Mouse (Mus musculus) 3134 (cell line): ENCODE data around the gene Bcl2l12.

ENCODE experiments used
- DNase-seq: peaks from one replicate; pipeline ENCODE4 v3.0.0-alpha.2; 2011; ENCODE audit warnings: low spot score; ENCODE audit not compliant: insufficient read length; ENCODE audit errors: extremely low read depth

Bcl2l12 gene

DNA sequence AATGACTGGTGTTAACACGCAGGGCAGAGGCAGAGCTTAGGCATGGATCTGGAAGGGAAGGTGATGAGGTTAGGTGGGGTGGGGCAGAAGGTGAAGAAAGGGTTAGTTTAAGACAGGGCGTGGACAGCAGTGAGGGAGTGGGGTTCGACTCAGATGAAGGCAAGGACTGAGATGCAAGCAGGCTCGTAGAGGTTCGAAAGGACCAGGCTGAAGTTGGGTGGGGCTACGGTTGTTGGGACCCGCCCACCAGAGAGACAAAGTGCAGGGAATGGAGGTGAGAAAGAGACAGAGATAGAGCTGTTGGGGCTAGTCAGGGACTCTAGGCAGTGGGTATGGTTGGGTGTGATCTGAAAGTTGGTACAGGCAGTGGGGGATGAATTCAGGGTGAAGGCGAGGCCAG lies 36.2 kb downstream of the Bcl2l12 start:
- no peak for DNase-seq

DNA sequence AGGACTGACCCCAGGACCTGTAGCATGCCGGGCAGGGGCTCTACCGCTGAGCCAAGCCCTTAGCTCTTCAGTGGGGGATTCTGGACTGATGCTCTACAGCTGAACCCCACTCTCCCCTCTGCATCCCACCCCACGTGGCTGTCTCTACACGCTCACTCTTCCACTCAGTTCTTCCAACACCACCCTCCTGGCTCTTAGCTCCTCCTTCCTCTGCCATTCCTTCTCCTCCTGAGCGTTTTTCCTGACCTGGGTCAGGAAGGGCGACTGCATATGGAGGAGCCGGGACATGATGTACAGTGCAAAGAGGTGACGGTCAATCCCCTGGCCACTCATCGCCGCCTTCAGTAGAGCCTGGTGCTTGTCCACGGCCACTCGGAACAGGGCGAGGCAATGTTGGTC lies 38.0 kb downstream of the Bcl2l12 start:
- no peak for DNase-seq

DNA sequence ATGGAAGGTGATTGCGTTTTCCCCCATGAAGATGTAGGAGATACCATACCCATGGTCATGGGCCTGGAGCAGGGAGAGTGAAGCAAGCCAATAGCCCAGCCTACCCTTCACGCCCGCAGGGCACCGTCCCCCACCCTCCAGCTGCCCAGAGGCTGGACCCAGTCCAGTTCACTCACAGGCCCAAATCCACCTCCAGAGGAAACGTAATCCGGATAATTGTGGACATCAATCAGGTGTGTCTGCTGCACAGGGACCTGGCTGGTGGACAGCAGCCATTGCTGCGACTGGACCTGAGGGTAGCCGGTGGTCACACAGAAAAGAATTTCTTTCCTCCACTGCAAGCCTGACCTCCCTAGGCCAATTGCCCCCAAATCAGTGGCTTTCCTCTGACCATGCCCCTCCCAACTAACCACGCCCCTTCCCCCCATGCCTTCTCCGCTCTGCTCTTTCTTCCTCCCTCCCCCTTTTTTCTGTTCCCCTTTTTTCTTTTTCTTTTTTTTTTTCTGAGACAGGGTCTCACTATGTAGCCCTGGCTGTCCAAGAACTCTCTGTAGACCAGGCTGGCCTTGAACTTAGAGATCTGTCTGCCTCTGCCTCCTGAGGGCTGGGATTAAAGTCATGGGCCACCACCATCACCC lies 38.5 kb downstream of the Bcl2l12 start:
- no peak for DNase-seq

DNA sequence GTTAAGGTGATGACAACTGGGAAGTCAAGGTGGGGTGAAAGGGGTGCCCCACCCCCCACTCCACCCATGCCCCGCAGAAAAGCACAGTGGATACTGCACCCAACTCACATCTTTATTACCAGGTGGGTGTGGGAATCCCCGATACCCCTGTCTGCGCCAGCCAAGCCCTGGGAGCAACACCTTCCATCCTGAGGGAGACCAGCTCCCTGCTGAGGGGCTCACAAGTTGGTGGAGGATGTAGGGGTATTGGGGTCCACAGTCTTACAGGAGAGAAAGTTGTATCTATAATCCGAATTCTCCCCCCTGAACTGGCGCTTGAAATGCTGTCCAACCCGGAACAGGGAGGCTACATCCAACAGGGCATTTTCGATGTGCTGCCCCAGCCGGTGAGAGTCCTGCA lies 39.2 kb downstream of the Bcl2l12 start:
- DNase-seq = no peak

DNA sequence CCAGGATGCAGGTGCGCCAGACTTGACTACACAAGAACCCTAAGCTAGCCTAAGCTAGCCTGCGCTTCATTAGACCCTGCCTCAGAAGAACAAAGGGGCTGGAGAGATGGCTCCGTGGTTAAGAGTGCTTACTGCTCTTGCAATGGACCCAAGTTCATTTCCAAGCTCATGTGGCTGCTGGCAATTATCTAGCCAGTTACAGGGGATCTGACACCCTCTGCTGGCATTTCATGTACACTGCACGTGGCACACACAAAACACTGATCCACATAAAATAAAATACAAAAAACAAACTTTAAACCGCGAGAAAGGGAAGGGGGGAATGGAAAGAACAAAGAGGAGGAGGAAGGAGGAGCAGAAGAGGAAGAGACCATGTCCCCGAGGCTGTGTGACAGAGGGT lies 40.3 kb downstream of the Bcl2l12 start:
- no peak for DNase-seq

DNA sequence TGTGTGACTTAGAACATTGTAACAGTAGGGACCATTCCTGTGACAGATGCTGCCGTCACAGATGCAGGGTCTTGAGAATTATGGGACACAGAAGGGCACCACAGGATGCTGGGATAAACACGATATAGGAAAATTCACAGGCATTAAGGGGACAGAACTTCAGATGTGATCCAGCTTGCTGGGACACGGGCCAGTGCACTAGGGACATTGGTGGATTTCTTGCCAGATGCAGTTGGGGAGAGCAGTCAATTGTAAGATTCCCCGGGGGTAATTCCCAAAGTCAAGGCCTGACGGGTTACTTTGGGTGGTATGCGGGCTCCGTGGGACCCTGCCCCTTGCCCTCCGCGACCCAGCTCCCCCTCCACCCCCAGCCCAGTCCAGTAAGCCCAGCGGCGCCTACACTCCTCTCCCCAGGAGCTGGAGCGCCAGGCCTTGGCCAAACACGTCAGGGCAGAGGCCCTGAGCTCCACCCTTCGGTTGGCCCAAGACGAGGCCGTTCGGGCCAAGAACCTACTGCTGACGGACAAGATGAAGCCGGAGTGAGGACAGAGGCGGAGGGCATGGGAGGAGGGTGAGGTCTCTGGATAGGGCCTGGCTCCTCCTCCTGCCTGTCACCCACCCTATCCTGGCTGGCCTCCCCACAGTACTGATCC lies 41.2 kb downstream of the Bcl2l12 start:
- DNase-seq = peak; percentile 66

DNA sequence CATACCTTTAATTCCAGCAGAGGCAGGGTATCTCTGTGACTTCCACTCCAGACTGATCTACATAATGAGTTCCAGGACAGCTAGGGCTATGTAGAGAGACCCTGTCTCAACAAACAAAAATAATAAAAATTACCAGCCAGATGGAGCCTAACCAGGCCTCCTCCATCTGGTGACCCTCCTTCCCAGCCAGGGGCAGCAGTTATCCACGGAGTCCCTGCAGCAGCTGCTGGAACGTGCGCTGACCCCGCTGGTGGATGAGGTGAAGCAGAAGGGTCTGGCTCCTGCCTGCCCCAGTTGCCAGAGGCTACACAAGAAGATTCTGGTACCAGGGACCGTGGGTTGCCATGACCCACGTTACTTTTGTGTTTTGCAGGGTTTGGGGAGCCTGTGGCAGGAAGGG lies 42.2 kb downstream of the Bcl2l12 start:
- no peak for DNase-seq

DNA sequence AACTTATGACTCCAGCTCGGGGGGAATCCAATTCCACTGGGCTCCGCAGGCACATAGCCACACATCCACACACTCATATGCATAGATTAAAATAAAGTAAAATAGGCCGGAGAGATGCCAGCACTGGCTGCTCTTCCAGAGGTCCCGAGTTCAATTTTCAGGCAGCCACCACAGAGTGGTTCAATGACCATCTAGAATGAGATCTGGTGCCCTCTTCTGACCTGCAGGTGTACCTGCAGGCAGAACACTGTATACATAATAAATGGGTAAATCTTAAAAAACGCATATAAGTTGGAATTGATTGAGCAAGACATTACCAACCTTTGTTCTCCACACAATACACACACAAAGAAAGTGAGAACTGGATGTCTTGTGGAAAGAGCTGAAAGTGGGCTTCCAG lies 42.9 kb downstream of the Bcl2l12 start:
- DNase-seq = no peak

DNA sequence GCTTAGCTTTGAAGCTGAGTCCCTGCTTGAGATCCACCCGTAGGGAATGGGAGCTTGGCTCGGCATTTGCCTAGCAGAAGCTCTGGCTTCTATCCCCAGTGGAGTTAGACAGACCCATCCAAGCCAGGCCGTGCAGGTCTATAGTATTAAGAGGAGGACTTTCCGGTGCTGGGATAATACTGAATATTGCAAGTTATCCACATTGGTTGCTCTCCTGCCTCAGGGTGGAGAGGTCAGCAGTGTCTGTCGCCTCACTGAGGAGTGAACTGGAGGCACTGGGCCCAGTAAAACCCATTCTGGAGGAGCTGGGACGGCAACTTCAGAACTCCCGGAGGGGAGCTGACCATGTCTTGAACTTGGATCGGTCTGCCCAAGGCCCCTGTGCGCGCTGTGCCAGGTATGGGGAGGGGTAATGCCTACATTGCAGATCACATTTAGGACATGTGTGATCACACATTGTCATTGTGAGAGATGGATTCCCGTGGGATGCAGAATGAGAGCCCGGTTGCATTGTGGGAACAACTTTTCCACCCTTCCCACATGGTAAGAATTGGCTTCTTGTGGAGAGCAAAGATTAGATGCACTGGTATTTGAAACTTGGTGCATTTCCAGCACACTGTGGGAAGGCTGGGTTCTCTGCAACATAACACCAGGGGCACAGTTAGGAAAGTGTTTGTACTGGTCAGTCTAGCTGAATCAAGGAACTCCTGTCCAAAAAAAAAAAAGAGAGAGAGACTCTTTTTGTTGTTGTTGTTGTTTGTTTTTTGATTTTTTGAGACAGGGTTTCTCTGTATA lies 44.2 kb downstream of the Bcl2l12 start:
- no peak for DNase-seq

DNA sequence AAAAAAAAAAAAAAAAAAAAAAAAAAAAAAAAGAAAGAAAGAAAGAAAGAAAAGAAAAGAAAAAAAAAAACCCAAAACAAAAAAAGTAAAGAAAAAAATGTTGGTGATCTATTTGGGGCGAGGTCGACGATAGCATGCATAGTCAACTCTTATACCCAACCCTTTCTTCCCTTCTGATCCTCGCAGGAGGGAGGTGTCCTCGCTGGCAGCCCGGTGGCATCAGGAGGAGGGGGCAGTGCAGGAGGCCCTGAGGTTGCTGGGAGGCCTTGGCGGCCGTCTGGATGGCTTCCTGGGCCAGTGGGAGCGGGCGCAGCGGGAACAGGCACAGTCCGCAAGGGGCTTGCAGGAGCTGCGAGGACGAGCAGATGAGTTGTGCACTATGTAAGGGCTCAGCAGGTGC lies 45.0 kb downstream of the Bcl2l12 start:
- DNase-seq = no peak

DNA sequence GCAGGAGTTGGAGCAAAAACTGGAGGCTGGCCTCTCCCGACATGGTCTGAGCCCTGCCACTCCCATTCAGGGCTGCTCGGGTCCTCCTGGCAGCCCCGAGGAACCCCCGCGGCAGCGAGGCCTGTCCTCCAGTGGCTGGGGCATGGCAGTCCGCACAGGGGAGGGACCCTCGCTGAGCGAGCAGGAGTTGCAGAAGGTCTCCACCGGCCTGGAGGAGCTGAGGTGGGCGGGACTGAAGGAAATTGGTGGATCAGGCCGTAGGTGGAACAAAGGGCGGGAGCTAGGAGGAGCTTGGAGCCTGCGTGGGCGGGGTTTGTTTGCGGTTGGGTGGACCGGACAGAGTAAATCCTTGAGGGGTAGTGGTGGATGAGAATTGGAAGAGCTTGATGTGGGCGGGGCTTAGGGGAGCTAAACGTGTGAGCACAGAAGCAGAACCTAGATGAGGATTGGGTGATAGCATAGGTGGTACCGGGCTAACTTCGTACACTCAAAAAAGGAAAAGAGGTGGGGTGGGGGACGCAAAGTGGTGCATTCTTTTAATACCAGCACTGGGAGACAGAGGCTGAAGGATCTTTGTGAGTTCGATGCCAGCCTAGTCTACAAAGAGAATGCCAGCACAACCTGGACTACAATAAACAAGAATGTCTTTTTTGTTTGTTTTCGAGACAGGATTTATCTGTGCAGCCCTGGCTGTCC lies 45.8 kb downstream of the Bcl2l12 start:
- DNase-seq = peak; percentile 95

DNA sequence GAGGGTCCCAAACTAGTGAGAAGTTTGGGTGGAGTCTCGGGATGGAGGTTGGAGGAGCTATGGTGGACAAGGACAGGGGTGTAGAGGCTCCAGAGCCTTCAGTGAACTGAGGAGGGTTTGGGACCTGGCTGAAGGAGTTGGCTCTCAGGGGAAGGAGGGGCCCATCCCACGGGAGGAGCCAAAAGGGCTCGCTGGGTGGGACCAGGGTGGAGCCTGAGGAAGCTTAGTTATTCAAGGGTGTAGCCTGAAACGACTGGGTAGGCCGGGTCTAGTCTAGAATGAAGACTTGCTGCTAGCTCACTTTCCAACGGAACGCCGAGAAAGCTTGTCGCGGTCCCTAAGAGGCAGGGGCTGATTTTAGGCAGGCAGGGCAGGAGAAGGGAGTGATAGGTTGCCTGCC lies 46.6 kb downstream of the Bcl2l12 start:
- DNase-seq = peak; percentile 79

DNA sequence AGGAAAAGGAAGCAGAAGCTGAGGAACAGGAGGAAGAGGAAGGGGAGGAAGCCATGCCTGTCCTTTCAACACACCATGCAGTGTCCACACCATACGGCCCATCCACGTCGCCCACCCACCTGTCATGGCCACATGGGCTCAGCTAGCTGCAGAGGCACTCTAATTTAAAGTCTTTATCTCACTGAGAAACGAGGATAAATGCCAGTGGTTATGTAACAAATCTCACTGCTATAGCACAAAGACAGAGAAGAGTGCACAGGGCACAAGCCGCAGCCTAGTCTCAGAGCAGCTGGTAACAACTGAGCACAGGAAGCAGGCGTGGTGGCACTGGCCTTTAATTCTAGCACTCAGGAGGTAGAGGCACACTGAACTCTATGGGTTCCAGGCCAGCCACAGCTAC lies 48.6 kb downstream of the Bcl2l12 start:
- no peak for DNase-seq

DNA sequence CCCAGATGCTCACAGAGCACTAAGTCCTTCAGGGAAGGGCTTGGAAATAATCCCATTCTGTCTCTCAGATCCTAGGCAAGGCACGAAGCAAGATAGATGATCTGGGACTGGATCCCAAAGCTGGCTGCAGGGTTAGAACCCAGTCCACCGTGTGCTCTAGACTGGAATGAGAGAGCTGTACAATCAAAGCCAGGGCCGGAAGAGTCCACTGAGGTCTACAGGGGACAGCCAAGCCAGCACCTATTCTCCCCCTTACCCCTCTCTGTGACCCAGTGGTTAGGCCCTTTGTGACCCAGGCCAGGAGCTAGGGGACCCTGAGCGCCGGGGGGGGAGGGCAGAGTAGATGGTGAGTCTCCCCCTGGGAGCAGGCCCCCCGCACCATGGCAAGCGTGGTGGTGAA lies 55.6 kb downstream of the Bcl2l12 start, which contains the start of gene Tsks:
Gene Tsks, plus strand, starts transcription at position 301 of the 400 bp plus-strand sequence.
- DNase-seq = no peak
